Mouse (Mus musculus) left cerebral cortex, adult 8-10 months (tissue): ENCODE data around the gene Jak3. TPM values are rescaled to one million over a fixed set of nuclear protein-coding genes. Genes with fewer than 3 reads are reported as not detected.
A peak's percentile ranks its signal among the peaks of the same experiment; 100 is the strongest.
"Not testable (repeated sequence)": the region's sequence is repeated elsewhere in the genome, so short reads cannot be mapped to it uniquely, and the experiment has no call there.

Experiments used
- DNase-seq, 2 experiments: peaks; one replicate each; pipeline ENCODE4 v3.0.0; 2022; ENCODE audit warnings: low spot score in 2 of 2
- microRNA-seq, 2 experiments: library from miRNA; unstranded; fragments of <30 nt; microRNA quantifications; one replicate each; pipeline ENCODE4 v1.2.0; 2022
- total RNA-seq, 4 experiments: library from RNA; stranded (reverse); gene quantifications; 2 replicates each; pipeline ENCODE4 v1.2.4; 2022

The Jak3 gene
- total RNA-seq, 4 experiments from 2014 or later = 4.4 to 7.3 (median 6.1) TPM

- peak in 1 of 2 experiments; percentile 77 for DNase-seq
These were observed 43.9 kb downstream of the Jak3 start for GRCm38 (mm10) chr8:71719928-71720457.

- no peak for DNase-seq
These were observed 47.0 kb downstream of the Jak3 start for GRCm38 (mm10) chr8:71723047-71723551.

GRCm38 (mm10) chr8:71724389-71724788, 48.3 kb downstream of the Jak3 start:
- no peak for DNase-seq

DNA sequence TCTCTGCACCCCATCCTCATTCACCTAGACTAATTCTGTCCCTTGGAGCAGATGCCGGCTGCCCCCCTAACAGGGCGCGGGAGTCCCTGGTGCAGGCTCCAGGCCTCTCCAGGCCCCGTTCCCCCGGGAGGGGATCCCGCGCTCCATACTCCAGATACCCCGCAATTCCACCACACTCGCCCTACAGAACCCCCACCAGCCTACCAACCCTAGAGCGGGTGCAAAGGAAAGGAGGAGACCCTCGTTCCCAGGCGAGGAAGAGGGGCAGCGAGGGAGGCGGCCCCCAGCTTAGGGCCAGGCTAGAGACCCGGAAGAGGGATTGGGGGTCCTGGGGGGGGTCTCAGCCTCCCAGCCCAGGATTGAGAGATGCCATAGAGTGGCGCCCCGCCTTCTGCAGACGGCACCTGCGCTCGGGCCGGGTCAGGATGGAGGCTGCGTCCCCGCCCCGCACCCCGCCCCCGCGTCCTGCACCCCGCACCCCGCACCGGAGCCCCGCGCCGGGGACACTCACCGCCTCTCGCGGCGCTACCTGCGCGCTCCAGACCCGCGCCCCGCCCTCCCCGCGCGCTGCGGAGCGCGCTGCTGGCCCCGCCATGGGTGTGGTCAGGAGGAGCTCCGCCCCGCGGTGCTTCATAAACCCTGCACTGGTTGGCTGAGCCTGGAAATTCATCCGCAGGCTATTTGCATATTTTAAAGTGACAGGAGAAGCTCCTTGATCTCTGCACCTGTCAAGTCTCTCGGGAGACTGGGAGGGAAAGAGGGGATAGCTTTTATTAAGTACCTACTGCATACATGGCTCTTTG, 49.2 kb downstream of the Jak3 start, which contains the start of gene Fcho1:
Fcho1 (minus strand) TSS at position 595 of the 803 bp plus-strand sequence.
- DNase-seq = peak in 1 of 2 experiments; percentile 89

DNA sequence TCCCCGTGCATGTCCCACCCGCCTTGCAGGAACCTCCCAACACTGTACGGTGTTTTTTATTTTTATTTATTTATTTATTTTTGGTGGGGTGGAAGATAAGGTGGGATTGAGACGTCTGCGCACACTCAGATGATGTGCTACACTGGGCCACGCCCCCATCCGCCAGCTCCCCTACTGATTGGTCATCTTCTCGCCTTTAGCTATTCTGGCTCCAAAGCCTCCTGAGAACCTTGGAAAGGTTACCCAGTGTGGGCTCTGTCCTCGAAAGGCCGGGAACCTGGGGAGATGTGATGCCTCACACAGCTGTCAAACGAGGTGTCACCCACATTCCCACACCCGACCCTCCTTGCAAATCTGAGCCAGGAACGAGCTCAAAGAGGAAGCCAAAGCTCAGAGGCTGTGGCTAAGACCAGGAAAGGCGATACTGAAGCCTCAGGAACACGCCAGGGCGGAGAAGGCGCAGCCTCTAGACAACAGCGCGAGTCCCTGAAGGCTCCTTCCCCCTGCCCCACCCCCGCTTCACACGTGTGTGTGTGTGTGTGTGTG, 52.2 kb downstream of the Jak3 start:
- no peak for DNase-seq

GRCm38 (mm10) chr8:71728826-71729620, 52.9 kb downstream of the Jak3 start:
- DNase-seq = no peak

DNA sequence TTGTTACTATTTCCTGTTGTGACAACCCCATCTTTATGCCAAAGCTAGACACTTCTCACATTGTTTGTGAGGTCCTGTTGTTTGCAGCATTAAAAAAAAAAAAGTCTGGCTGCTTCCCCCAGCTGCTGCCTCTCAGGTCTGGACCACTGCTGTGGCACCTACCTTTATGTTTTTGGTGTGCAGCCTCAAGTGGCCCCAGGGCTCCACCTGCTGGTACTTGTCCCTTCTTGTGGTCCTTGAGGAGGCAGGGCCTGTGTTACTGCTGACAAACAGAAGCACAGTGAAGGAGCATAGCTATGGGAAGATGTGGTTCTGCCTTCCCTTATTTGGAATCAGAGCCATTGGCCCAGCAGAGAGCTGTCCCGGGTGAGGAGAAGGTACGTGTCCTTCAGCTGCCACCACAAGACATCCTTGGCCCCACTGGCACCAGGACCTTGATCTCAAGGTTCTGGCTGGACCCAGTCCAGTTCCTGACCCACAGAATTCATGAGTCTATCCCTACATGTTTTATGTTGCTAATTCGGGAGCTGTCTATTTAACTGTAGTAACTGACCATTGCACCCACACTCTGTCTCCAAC, 55.6 kb downstream of the Jak3 start:
- DNase-seq = no peak

DNA sequence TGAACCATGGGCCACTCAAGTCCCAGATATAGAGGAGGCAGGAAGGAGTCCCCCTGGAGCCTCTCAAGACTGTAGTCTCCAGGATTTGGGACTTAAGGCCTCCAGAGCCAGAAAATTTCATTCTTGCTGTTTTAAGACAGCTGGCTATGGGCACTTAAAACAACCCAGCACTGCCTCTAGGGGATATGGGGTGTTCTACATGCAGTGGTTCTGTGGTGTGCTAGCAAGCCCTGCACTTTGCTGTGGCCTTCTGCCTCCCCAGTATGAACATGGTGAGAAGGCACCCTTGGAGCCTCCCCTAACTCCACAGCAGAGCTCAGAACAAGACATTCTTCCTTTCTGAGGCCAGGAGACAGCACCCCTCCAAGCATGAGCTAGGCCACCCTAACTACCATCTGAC, 62.2 kb downstream of the Jak3 start:
- DNase-seq = not testable (repeated sequence)

Small RNAs within 50 kb of the gene (microRNA-seq; reads per million reads assigned to microRNA genes)
- gene Mir6769b = 21.2 to 29.9 reads per million in 2 experiments

Other genes with a start within 250 kb of the Jak3 start
- gene Abhd8, start 212.6 kb upstream of the Jak3 start, total RNA-seq = 100 to 1,000 TPM; 255 to 290 (median 264) TPM
- 10 to 100 TPM; 50.0 to 56.8 (median 53.3) TPM for gene Mrpl34, start 211.3 kb upstream of the Jak3 start, total RNA-seq
- gene Dda1, start 207.1 kb upstream of the Jak3 start, total RNA-seq = 10 to 100 TPM; 59.4 to 75.0 (median 64.0) TPM
- gene Ano8, start 190.3 kb upstream of the Jak3 start, total RNA-seq = 10 to 100 TPM; 51.0 to 61.5 (median 60.0) TPM
- gene Gtpbp3, start 188.2 kb upstream of the Jak3 start, total RNA-seq = 10 to 100 TPM; 28.0 to 37.8 (median 31.0) TPM
- 10 to 100 TPM in 2 of 4 experiments, 1 to 10 TPM in 2; 7.0 to 11.7 (median 9.6) TPM for gene Plvap, start 164.5 kb upstream of the Jak3 start, total RNA-seq
- not detected for gene Ccdc194, start 150.6 kb upstream of the Jak3 start, total RNA-seq
- 10 to 100 TPM in 1 of 4 experiments, 1 to 10 TPM in 3; 4.1 to 11.8 (median 6.4) TPM for gene Bst2, start 138.8 kb upstream of the Jak3 start, total RNA-seq
- 10 to 100 TPM; 38.0 to 44.2 (median 39.9) TPM for gene Mvb12a, start 133.4 kb upstream of the Jak3 start, total RNA-seq
- under 1 TPM in 2 of 4 experiments, not detected in 2; 0.27 to 0.70 TPM for gene Tmem221, start 117.4 kb upstream of the Jak3 start, total RNA-seq
- gene Nxnl1, start 109.7 kb upstream of the Jak3 start, total RNA-seq = under 1 TPM in 2 of 4 experiments, not detected in 2; 0.17 to 0.21 TPM
- 100 to 1,000 TPM in 1 of 4 experiments, 10 to 100 TPM in 3; 94.4 to 105 (median 97.5) TPM for gene Slc27a1, start 107.4 kb upstream of the Jak3 start, total RNA-seq
- gene Pgls, start 84.1 kb upstream of the Jak3 start, total RNA-seq = 10 to 100 TPM; 28.7 to 31.1 (median 29.3) TPM
- gene Fam129c, start 78.6 kb upstream of the Jak3 start, total RNA-seq = 1 to 10 TPM; 1.2 to 3.5 (median 2.3) TPM
- 10 to 100 TPM; 38.6 to 51.4 (median 45.8) TPM for gene Colgalt1, start 65.3 kb upstream of the Jak3 start, total RNA-seq
- 100 to 1,000 TPM; 237 to 269 (median 246) TPM for gene Unc13a, start 4.5 kb upstream of the Jak3 start, total RNA-seq
- gene Insl3, start 12.9 kb downstream of the Jak3 start, total RNA-seq = 1 to 10 TPM; 1.4 to 3.2 (median 2.1) TPM
- gene B3gnt3, start 25.5 kb downstream of the Jak3 start, total RNA-seq = under 1 TPM; 0.41 to 0.88 (median 0.70) TPM
- 100 to 1,000 TPM; 150 to 181 (median 159) TPM for gene Fcho1, start 49.4 kb downstream of the Jak3 start, total RNA-seq
- gene Zfp709, start 205.7 kb downstream of the Jak3 start, total RNA-seq = 10 to 100 TPM in 3 of 4 experiments, 1 to 10 TPM in 1; 9.2 to 14.0 (median 11.0) TPM
- 10 to 100 TPM; 10.7 to 15.0 (median 13.4) TPM for gene Zfp882, start 232.3 kb downstream of the Jak3 start, total RNA-seq
- gene Zfp617, start 232.3 kb downstream of the Jak3 start, total RNA-seq = 10 to 100 TPM; 27.2 to 38.2 (median 32.1) TPM